Mouse (Mus musculus): Measurements from ENCODE around the gene Actg2. TPM values are rescaled to one million over a fixed set of nuclear protein-coding genes. Genes with fewer than 3 reads are reported as not detected.

Gene Actg2
- polyA plus RNA-seq, 1 experiment from 2014 or later, result 2.3 TPM

- no peak overlapping the region for H3K9ac ChIP-seq (replicated peaks; ENCODE audit: low read length)
- DNase-seq, result no peak
- no peaks in the 10 kb centered on the region for H3K27me3 ChIP-seq (ENCODE audit: control insufficient read depth, insufficient read depth, low read length)
- no peak overlapping the region for H3K27ac ChIP-seq (replicated peaks; ENCODE audit: low read depth, low read length)
- no peak overlapping the region for H3K4me2 ChIP-seq (ENCODE audit: low read length)
- 0 out of 2 replicates have a peak, but pooled peaks cover 3% of the 10 kb centered on the region for H3K4me1 ChIP-seq (ENCODE audit: control insufficient read depth, insufficient read depth, low read length)
- no peak for ATAC-seq (ENCODE audit: low FRiP score, low TSS enrichment)
- no peaks in the 10 kb centered on the region for H3K9me3 ChIP-seq (ENCODE audit: control insufficient read depth, low read length)
- H3K4me3 ChIP-seq (replicated peaks; ENCODE audit: low read depth, low read length), result no peak overlapping the region
- H3K36me3 ChIP-seq (ENCODE audit: control insufficient read depth, insufficient read depth, low read length), result no peaks in the 10 kb centered on the region
- 78% methylated on average over 2 of the region's 2 CpGs for WGBS
These were observed 3.5 kb downstream of the Actg2 start for GRCm38 (mm10) chr6:83532608-83533007.

GRCm38 (mm10) chr6:83523194-83523593 lies 12.9 kb downstream of the Actg2 start:
- H3K9ac ChIP-seq (replicated peaks; ENCODE audit: low read length), result no peak overlapping the region
- H3K27me3 ChIP-seq (ENCODE audit: control insufficient read depth, insufficient read depth, low read length), result no peaks in the 10 kb centered on the region
- no peaks in the 10 kb centered on the region for H3K36me3 ChIP-seq (ENCODE audit: control insufficient read depth, insufficient read depth, low read length)
- H3K4me2 ChIP-seq (ENCODE audit: low read length), result no peak overlapping the region
- no peaks in the 10 kb centered on the region for H3K4me1 ChIP-seq (ENCODE audit: control insufficient read depth, insufficient read depth, low read length)
- no peak for ATAC-seq (ENCODE audit: low FRiP score, low TSS enrichment)
- no peak for DNase-seq
- 76% methylated on average over 6 of the region's 6 CpGs for WGBS
- H3K4me3 ChIP-seq (replicated peaks; ENCODE audit: low read depth, low read length), result no peak overlapping the region
- no peaks in the 10 kb centered on the region for H3K9me3 ChIP-seq (ENCODE audit: control insufficient read depth, low read length)
- H3K27ac ChIP-seq (replicated peaks; ENCODE audit: low read depth, low read length), result no peak overlapping the region

DNA sequence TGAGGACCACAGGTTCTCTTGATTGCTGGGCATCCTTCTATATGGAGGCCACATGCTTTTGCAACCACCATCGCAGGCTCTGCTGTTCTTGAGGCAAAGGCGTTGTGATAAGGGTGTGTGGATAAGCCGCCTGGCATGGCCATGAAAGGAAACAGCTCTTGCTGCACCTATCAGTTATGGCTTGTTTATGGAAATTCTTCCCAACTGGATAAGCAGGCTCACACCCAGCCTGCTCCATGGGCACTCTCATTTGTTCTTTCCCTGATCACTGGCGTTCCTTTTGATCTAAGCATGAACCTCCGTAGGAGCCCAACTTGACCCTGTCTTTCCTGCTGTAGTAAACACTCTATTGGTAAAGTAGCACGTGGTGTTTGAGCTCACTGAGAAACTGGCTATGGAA lies 14.3 kb downstream of the Actg2 start:
- ATAC-seq (ENCODE audit: low FRiP score, low TSS enrichment), result no peak
- Histone ChIP-seq H3K9me3 (ENCODE audit: control insufficient read depth, low read length) (no peaks in the 10 kb centered on the region), H3K4me3 (replicated peaks; ENCODE audit: low read depth, low read length) (no peak overlapping the region), H3K36me3 (ENCODE audit: control insufficient read depth, insufficient read depth, low read length) (no peaks in the 10 kb centered on the region), H3K27ac (replicated peaks; ENCODE audit: low read depth, low read length) (no peak overlapping the region), H3K9ac (replicated peaks; ENCODE audit: low read length) (no peak overlapping the region), H3K4me2 (ENCODE audit: low read length) (no peak overlapping the region), H3K4me1 (ENCODE audit: control insufficient read depth, insufficient read depth, low read length) (no peaks in the 10 kb centered on the region), H3K27me3 (ENCODE audit: control insufficient read depth, insufficient read depth, low read length) (no peaks in the 10 kb centered on the region)
- WGBS, result 76% methylated on average over 6 of the region's 6 CpGs
- DNase-seq, result no peak

- Histone ChIP-seq H3K27me3 (ENCODE audit: control insufficient read depth, insufficient read depth, low read length) (no peaks in the 10 kb centered on the region), H3K9ac (replicated peaks; ENCODE audit: low read length) (no peak overlapping the region), H3K4me3 (replicated peaks; ENCODE audit: low read depth, low read length) (no peak overlapping the region), H3K4me2 (ENCODE audit: low read length) (no peak overlapping the region), H3K9me3 (ENCODE audit: control insufficient read depth, low read length) (no peaks in the 10 kb centered on the region), H3K36me3 (ENCODE audit: control insufficient read depth, insufficient read depth, low read length) (no peaks in the 10 kb centered on the region), H3K4me1 (ENCODE audit: control insufficient read depth, insufficient read depth, low read length) (no peaks in the 10 kb centered on the region), H3K27ac (replicated peaks; ENCODE audit: low read depth, low read length) (no peak overlapping the region)
- ATAC-seq (ENCODE audit: low FRiP score, low TSS enrichment) (no peak), DNase-seq (no peak)
- 83% methylated on average over 3 of the region's 3 CpGs for WGBS
These were observed 17.4 kb downstream of the Actg2 start for GRCm38 (mm10) chr6:83518637-83519036.

DNA sequence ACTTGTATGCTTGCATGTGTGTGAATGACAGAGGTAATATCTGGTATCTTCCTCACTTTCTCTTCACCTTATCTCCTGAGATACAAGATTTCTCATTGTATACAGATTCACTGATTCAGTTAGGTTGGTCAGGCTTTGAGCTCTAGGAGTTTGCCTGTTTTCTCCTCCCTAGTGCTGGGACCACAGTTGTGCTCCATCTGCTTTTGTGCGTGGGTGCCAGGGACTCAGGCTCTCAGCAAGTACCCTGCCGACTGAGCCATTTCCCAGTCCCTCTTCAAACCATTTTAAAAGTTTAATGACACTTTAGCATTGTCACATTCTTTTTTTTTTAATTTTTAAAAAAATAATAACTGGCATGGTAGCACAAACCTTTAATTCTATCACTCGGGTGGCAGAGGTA lies 20.9 kb downstream of the Actg2 start:
- H3K9me3 ChIP-seq (ENCODE audit: control insufficient read depth, low read length), result no peaks in the 10 kb centered on the region
- H3K27me3 ChIP-seq (ENCODE audit: control insufficient read depth, insufficient read depth, low read length), result no peaks in the 10 kb centered on the region
- H3K27ac ChIP-seq (replicated peaks; ENCODE audit: low read depth, low read length), result no peak overlapping the region
- DNase-seq, result no peak
- WGBS, result 73% methylated on average over 3 of the region's 3 CpGs
- ATAC-seq (ENCODE audit: low FRiP score, low TSS enrichment), result no peak
- no peak overlapping the region for H3K9ac ChIP-seq (replicated peaks; ENCODE audit: low read length)
- no peak overlapping the region for H3K4me2 ChIP-seq (ENCODE audit: low read length)
- no peaks in the 10 kb centered on the region for H3K36me3 ChIP-seq (ENCODE audit: control insufficient read depth, insufficient read depth, low read length)
- H3K4me1 ChIP-seq (ENCODE audit: control insufficient read depth, insufficient read depth, low read length), result no peaks in the 10 kb centered on the region
- no peak overlapping the region for H3K4me3 ChIP-seq (replicated peaks; ENCODE audit: low read depth, low read length)

DNA sequence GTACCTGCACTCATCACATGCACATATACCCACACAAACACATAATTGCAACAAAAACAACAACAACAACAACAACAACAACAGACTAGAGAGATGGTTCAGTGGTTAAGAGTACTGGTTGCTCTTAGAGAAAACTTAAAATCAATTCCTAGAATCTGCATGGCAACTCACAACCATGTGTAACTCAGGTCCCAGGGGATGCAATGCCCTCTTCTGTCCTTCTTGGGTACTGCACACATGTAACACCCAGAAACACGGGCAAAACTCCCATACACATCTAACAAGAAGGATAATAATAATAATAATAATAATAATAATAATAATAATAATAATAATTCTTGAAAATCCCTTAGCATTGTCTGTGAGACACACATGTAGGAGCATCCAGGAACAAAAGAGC lies 23.6 kb downstream of the Actg2 start:
- Histone ChIP-seq H3K4me2 (ENCODE audit: low read length) (no peak overlapping the region), H3K27me3 (ENCODE audit: control insufficient read depth, insufficient read depth, low read length) (no peaks in the 10 kb centered on the region), H3K9me3 (ENCODE audit: control insufficient read depth, low read length) (no peaks in the 10 kb centered on the region), H3K4me3 (replicated peaks; ENCODE audit: low read depth, low read length) (no peak overlapping the region), H3K4me1 (ENCODE audit: control insufficient read depth, insufficient read depth, low read length) (no peaks in the 10 kb centered on the region), H3K36me3 (ENCODE audit: control insufficient read depth, insufficient read depth, low read length) (no peaks in the 10 kb centered on the region), H3K27ac (replicated peaks; ENCODE audit: low read depth, low read length) (no peak overlapping the region), H3K9ac (replicated peaks; ENCODE audit: low read length) (no peak overlapping the region)
- ATAC-seq (ENCODE audit: low FRiP score, low TSS enrichment) (no peak), DNase-seq (peak; percentile 83)
- WGBS, result 22% methylated on average over 1 of the region's 1 CpGs

- Histone ChIP-seq H3K9me3 (ENCODE audit: control insufficient read depth, low read length) (no peaks in the 10 kb centered on the region), H3K27ac (replicated peaks; ENCODE audit: low read depth, low read length) (no peak overlapping the region), H3K9ac (replicated peaks; ENCODE audit: low read length) (no peak overlapping the region), H3K27me3 (ENCODE audit: control insufficient read depth, insufficient read depth, low read length) (no peaks in the 10 kb centered on the region), H3K4me1 (ENCODE audit: control insufficient read depth, insufficient read depth, low read length) (peaks cover 6% of the 10 kb centered on the region; the same call in 1 of the 2 replicates), H3K4me3 (replicated peaks; ENCODE audit: low read depth, low read length) (no peak overlapping the region), H3K36me3 (ENCODE audit: control insufficient read depth, insufficient read depth, low read length) (no peaks in the 10 kb centered on the region), H3K4me2 (ENCODE audit: low read length) (no peak overlapping the region)
- DNase-seq (no peak), ATAC-seq (ENCODE audit: low FRiP score, low TSS enrichment) (no peak)
- WGBS, result 69% methylated on average over 2 of the region's 2 CpGs
These were observed 25.9 kb downstream of the Actg2 start for GRCm38 (mm10) chr6:83510210-83510609.

- Histone ChIP-seq H3K36me3 (ENCODE audit: control insufficient read depth, insufficient read depth, low read length) (no peaks in the 10 kb centered on the region), H3K4me3 (replicated peaks; ENCODE audit: low read depth, low read length) (no peak overlapping the region), H3K27ac (replicated peaks; ENCODE audit: low read depth, low read length) (no peak overlapping the region), H3K9me3 (ENCODE audit: control insufficient read depth, low read length) (no peaks in the 10 kb centered on the region), H3K4me1 (ENCODE audit: control insufficient read depth, insufficient read depth, low read length) (peaks cover 6% of the 10 kb centered on the region; the same call in 1 of the 2 replicates), H3K9ac (replicated peaks; ENCODE audit: low read length) (0 out of 2 replicates have a peak overlapping the region, but pooled peaks have one; percentile 20), H3K27me3 (ENCODE audit: control insufficient read depth, insufficient read depth, low read length) (no peaks in the 10 kb centered on the region), H3K4me2 (ENCODE audit: low read length) (no peak overlapping the region)
- 32% methylated on average over 8 of the region's 8 CpGs for WGBS
- ATAC-seq (ENCODE audit: low FRiP score, low TSS enrichment), result no peak
- DNase-seq, result peak; percentile 34
These were observed 26.6 kb downstream of the Actg2 start for GRCm38 (mm10) chr6:83509442-83509841.

DNA sequence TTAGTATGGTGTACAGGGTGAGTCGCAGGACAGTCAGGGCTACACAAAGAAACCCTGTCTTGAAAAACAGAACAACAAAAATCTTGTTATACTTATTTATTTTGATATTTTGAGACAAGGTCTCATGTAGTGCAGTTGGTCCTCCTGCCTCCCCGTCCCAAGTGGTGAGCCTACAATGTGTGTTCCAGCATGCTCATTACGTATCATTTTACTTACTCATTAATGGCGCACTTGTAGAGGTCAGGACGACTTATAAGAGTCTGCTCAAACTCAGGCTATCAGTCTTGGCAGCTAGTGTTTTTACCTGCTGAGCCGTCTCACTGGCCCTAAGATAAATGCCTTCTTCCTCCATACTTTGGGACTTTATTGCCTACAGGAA lies 28.9 kb downstream of the Actg2 start:
- H3K9me3 ChIP-seq (ENCODE audit: control insufficient read depth, low read length), result no peaks in the 10 kb centered on the region
- ATAC-seq (ENCODE audit: low FRiP score, low TSS enrichment) (peak; percentile 47; the same call in 1 of the 2 replicates), DNase-seq (no peak)
- H3K27ac ChIP-seq (replicated peaks; ENCODE audit: low read depth, low read length), result peak overlapping the region; percentile 66
- H3K36me3 ChIP-seq (ENCODE audit: control insufficient read depth, insufficient read depth, low read length), result no peaks in the 10 kb centered on the region
- peak overlapping the region; percentile 81 for H3K4me2 ChIP-seq (ENCODE audit: low read length)
- peak overlapping the region; percentile 78 for H3K4me3 ChIP-seq (replicated peaks; ENCODE audit: low read depth, low read length)
- peaks cover 6% of the 10 kb centered on the region; the same call in 1 of the 2 replicates for H3K4me1 ChIP-seq (ENCODE audit: control insufficient read depth, insufficient read depth, low read length)
- 36% methylated on average over 6 of the region's 6 CpGs for WGBS
- no peaks in the 10 kb centered on the region for H3K27me3 ChIP-seq (ENCODE audit: control insufficient read depth, insufficient read depth, low read length)
- peak overlapping the region; percentile 86 for H3K9ac ChIP-seq (replicated peaks; ENCODE audit: low read length)

Data from midbrain, embryonic 14.5 days (tissue).